Mouse (Mus musculus) Patski (cell line): ENCODE data around the gene Ankef1. TPM values are rescaled to one million over a fixed set of nuclear protein-coding genes. Genes with fewer than 3 reads are reported as not detected.

Source experiments
- ATAC-seq: fragments of 100-300 bp; one replicate; pipeline ENCODE4 v1.8.0; 2021
- CTCF ChIA-PET: fragments of 350-600 bp; sonication (Branson Sonifier 250); formaldehyde crosslinking; loops from one replicate; lab custom pipeline; 2022; ENCODE audit warnings: inconsistent platforms; lab: Charles Lee
- POLR2A ChIA-PET: fragments of 350-600 bp; sonication (Branson Sonifier 250); formaldehyde crosslinking; loops from one replicate; lab custom pipeline; 2022; ENCODE audit warnings: antibody characterized with exemption, inconsistent platforms; lab: Charles Lee
- DNase-seq: peaks from one replicate; pipeline ENCODE4 v3.0.0-alpha.2; 2011; ENCODE audit warnings: low read depth, low spot score
- H3K27me3 ChIP-seq: fragments of 371-371 bp; one replicate; pipeline ENCODE4 v1.5.1; 2021
- CTCF ChIP-seq: fragments of 100-300 bp; IDR thresholded peaks from one replicate; pipeline ENCODE4 v1.5.1; 2021
- in situ Hi-C: fragments of 300-500 bp; cut with MboI; formaldehyde crosslinking; loops from 3 replicates; pipeline ENCODE4 v1.11.1; 2018; ENCODE audit warnings: low pct_unique_long_range_greater_than_20kb, mixed read lengths
- polyA plus RNA-seq: library from polyadenylated mRNA; unstranded; gene quantifications from one replicate; pipeline ENCODE4 v1.2.3, GENCODE M21; 2021

Gene Ankef1
- polyA plus RNA-seq, 1 experiment from 2014 or later = not detected

DNA sequence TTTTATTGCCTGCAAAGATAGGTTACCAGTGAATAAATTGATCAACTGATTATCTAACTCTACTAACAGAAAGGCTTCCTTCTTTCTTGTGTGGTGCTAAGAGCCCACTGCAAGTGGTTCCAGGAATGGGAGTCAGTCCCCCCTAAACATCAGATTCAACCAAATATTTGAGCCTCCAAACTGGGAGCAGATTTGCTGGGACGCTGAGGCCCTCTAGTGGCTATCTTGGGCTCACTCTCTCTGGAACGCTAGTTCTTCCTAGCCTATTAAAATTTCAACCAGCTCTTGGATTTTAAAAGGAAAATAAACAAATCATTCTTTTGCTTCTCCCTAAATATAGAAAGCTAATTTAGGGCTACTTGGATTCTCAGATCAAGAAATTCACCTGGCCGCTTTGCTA, 94.7 kb downstream of the Ankef1 start:
- CTCF ChIA-PET = interaction anchor here (0.7 to 1.0 kb wide), 3 partner anchors 8 to 109 kb away, joined by 3 to 5 read pairs (median 3); no protein-coding TSS in a partner anchor
- POLR2A ChIA-PET = no interaction called here
- peaks cover 11% of the 10 kb centered on the region for H3K27me3 ChIP-seq
- TF ChIP-seq CTCF = peak; percentile 70
- DNase-seq = no peak
- no peak for ATAC-seq
- in situ Hi-C loops = no loop called here

DNA sequence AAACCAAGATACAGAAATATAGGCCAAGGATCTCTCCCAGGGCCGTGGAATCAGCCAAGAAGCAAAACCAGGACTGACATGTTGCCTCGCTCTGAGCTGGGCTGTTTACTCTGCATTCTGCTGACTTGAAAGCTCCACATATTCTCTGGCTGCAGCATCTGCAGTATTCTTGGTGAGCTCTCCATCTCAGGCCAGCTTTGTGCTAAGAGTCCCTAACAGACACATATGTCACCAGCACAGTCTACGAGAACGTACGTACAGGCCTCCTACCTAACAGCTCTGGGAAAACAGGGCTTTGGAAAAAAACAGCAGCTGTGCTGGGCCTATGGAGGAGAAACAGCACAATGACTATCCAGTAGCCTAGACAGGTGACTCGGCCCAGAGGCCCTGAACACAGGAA, 97.0 kb downstream of the Ankef1 start:
- no peak for ATAC-seq
- in situ Hi-C loops = no loop called here
- ChIA-PET CTCF (no interaction called here), POLR2A (no interaction called here)
- DNase-seq = no peak
- TF ChIP-seq CTCF = no peak
- peaks cover 2% of the 10 kb centered on the region for H3K27me3 ChIP-seq

DNA sequence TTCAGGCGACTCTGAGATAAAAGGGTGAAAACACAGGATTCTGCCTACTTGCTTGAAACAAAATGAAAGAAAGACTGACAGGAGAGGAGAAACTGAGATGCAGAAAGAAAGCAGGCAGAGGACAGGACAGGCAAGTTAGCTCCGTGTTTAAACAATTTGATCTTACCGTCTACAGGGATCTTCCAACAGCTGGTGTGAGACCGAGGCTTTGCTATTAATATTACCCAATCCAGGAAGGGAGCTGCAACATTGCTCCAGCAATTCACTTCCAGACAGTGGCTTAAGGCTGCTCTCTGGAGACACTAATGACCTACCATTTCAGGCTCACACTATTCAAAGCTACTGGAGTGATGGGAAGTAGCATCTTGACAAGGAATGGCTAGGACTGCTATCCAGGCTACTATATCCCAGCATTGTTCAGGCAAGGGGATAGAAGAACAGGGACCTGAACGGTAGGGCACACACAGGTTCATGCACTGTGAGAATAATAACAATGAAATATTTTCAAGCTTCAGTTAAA, 99.0 kb downstream of the Ankef1 start:
- POLR2A ChIA-PET = no interaction called here
- in situ Hi-C loops = no loop called here
- CTCF ChIA-PET = interaction anchor here (1.1 to 1.3 kb wide), 2 partner anchors 9 to 10 kb away, joined by 3 to 4 read pairs; no protein-coding TSS in a partner anchor
- DNase-seq = no peak
- ATAC-seq = no peak
- TF ChIP-seq CTCF = no peak
- H3K27me3 ChIP-seq = peaks cover 2% of the 10 kb centered on the region

DNA sequence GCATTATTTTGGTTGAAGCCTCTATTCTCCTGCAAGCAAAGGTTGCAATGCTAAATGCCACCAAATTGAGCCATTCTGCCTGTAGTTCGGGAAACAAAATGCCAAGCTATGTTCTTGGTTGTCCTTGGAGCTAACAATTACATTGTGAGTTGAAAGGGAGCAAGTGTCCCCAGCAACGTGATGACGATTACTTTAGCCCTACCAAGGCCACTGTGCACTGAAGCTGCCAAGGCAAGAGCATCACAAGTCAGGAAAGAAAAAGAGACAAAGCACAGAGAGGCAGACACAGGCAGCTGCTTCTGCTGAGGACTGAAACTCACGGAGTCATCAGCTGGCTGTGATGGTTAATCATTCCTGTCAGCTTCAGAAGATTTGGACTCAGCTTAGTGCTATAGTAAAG, 99.5 kb downstream of the Ankef1 start:
- ChIA-PET POLR2A (no interaction called here), CTCF (interaction anchor here (1.1 to 1.3 kb wide), 2 partner anchors 9 to 11 kb away, joined by 3 to 4 read pairs; no protein-coding TSS in a partner anchor)
- ATAC-seq = no peak
- TF ChIP-seq CTCF = no peak
- DNase-seq = no peak
- in situ Hi-C loops = no loop called here
- H3K27me3 ChIP-seq = peaks cover 2% of the 10 kb centered on the region

Other genes with a start within 250 kb of the Ankef1 start
- not detected for gene Pak7, start 113.9 kb upstream of the Ankef1 start, polyA plus RNA-seq
- not detected for gene Snap25, start 211.5 kb downstream of the Ankef1 start, polyA plus RNA-seq